Mouse (Mus musculus) midbrain, embryonic 14.5 days (tissue): ENCODE data around the gene Slc6a15. TPM values are rescaled to one million over a fixed set of nuclear protein-coding genes. Genes with fewer than 3 reads are reported as not detected.

Experiments
- ATAC-seq: fragments of 200-750 bp; cut with Nextera tagmentation; 2 replicates; pipeline ENCODE4 v1.8.0; 2017; ENCODE audit warnings: moderate number of reproducible peaks, moderate library complexity; ENCODE audit not compliant: low FRiP score, low TSS enrichment
- DNase-seq: peaks from one replicate; pipeline ENCODE4 v3.0.0-alpha.2; 2015
- H3K27ac ChIP-seq: fragments of 300-500 bp; sonication (generic); replicated peaks from 2 replicates; pipeline ENCODE4 v1.5.1; 2014; ENCODE audit warnings: mild to moderate bottlenecking, low read depth, low read length, moderate library complexity
- H3K27me3 ChIP-seq: fragments of 300-500 bp; sonication (generic); 2 replicates; pipeline ENCODE4 v1.6.1; 2014; ENCODE audit warnings: low read length, control low read depth, mixed read lengths; ENCODE audit not compliant: control insufficient read depth, insufficient read depth
- H3K36me3 ChIP-seq: fragments of 300-500 bp; sonication (generic); 2 replicates; pipeline ENCODE4 v1.6.1; 2014; ENCODE audit warnings: low read length, control low read depth; ENCODE audit not compliant: control insufficient read depth, insufficient read depth
- H3K4me1 ChIP-seq: fragments of 300-500 bp; sonication (generic); 2 replicates; pipeline ENCODE4 v1.6.1; 2014; ENCODE audit warnings: mild to moderate bottlenecking, antibody characterized with exemption, low read length, control low read depth; ENCODE audit not compliant: control insufficient read depth, insufficient read depth
- H3K4me2 ChIP-seq: fragments of 300-500 bp; sonication (generic); 2 replicates; pipeline ENCODE4 v1.6.1; 2014; ENCODE audit warnings: mild to moderate bottlenecking, low read length, moderate library complexity
- H3K4me3 ChIP-seq: fragments of 300-500 bp; sonication (generic); replicated peaks from 2 replicates; pipeline ENCODE4 v1.5.1; 2014; ENCODE audit warnings: low read depth, low read length
- H3K9ac ChIP-seq: fragments of 300-500 bp; sonication (generic); replicated peaks from 2 replicates; pipeline ENCODE4 v1.6.1; 2014; ENCODE audit warnings: mild to moderate bottlenecking, low read length, moderate library complexity
- H3K9me3 ChIP-seq: fragments of 300-500 bp; sonication (generic); 2 replicates; pipeline ENCODE4 v1.6.1; 2016; ENCODE audit warnings: low read length, control low read depth, mixed read lengths; ENCODE audit not compliant: control insufficient read depth
- WGBS: fragments of 180-500 bp; shearing (Covaris S2); extraction: QIAGEN DNeasy Blood & Tissue Kit; methylation state at CpG from one replicate; pipeline ENCODE4 v1.1.7; 2014; 5-methylcytosine and 5-hydroxymethylcytosine counted together
- polyA plus RNA-seq: library from polyadenylated mRNA; unstranded; fragments of >200 nt; fragmentation: Nextera tagmentation; extraction: Ambion mirVana; gene quantifications from 2 replicates; pipeline ENCODE4 v1.2.1, GENCODE M21; 2014

Slc6a15 gene
- polyA plus RNA-seq, 1 experiment from 2014 or later: 43.0 TPM

GRCm38 (mm10) chr10:103402171-103402570 is 34.6 kb downstream of the Slc6a15 start:
- ATAC-seq (0 out of 2 replicates have a peak, but pooled peaks have one; percentile 46), DNase-seq (peak; percentile 87)
- Histone ChIP-seq H3K4me1 (no peaks in the 10 kb centered on the region), H3K9me3 (no peaks in the 10 kb centered on the region), H3K4me3 (no peak overlapping the region), H3K4me2 (no peak overlapping the region), H3K27me3 (no peaks in the 10 kb centered on the region), H3K9ac (no peak overlapping the region), H3K36me3 (no peaks in the 10 kb centered on the region), H3K27ac (no peak overlapping the region)
- 18% methylated on average over 4 of the region's 4 CpGs for WGBS

- Histone ChIP-seq H3K27me3 (no peaks in the 10 kb centered on the region), H3K9ac (no peak overlapping the region), H3K4me3 (no peak overlapping the region), H3K36me3 (no peaks in the 10 kb centered on the region), H3K27ac (no peak overlapping the region), H3K9me3 (no peaks in the 10 kb centered on the region), H3K4me1 (no peaks in the 10 kb centered on the region), H3K4me2 (no peak overlapping the region)
- ATAC-seq (no peak), DNase-seq (peak; percentile 52)
- WGBS: 78% methylated on average over 1 of the region's 1 CpGs
Measured at GRCm38 (mm10) chr10:103427717-103428116, 60.1 kb downstream of the Slc6a15 start.

- Histone ChIP-seq H3K4me1 (no peaks in the 10 kb centered on the region), H3K4me3 (no peak overlapping the region), H3K9me3 (no peaks in the 10 kb centered on the region), H3K27me3 (no peaks in the 10 kb centered on the region), H3K4me2 (no peak overlapping the region), H3K36me3 (no peaks in the 10 kb centered on the region), H3K9ac (no peak overlapping the region), H3K27ac (no peak overlapping the region)
- ATAC-seq (peak; percentile 16), DNase-seq (no peak)
- WGBS: 86% methylated on average over 2 of the region's 2 CpGs
Measured at GRCm38 (mm10) chr10:103442588-103442987, 75.0 kb downstream of the Slc6a15 start.

GRCm38 (mm10) chr10:103443070-103443469 is 75.5 kb downstream of the Slc6a15 start:
- Histone ChIP-seq H3K9me3 (no peaks in the 10 kb centered on the region), H3K36me3 (no peaks in the 10 kb centered on the region), H3K4me3 (no peak overlapping the region), H3K27ac (no peak overlapping the region), H3K27me3 (no peaks in the 10 kb centered on the region), H3K4me2 (no peak overlapping the region), H3K4me1 (no peaks in the 10 kb centered on the region), H3K9ac (no peak overlapping the region)
- WGBS: 45% methylated on average over 3 of the region's 3 CpGs
- DNase-seq (peak; percentile 96), ATAC-seq (peak; percentile 82)

GRCm38 (mm10) chr10:103448340-103448739 is 80.8 kb downstream of the Slc6a15 start:
- DNase-seq: no peak

GRCm38 (mm10) chr10:103457896-103458295 is 90.3 kb downstream of the Slc6a15 start:
- DNase-seq (peak; percentile 20), ATAC-seq (no peak)
- Histone ChIP-seq H3K4me1 (no peaks in the 10 kb centered on the region), H3K4me3 (no peak overlapping the region), H3K36me3 (no peaks in the 10 kb centered on the region), H3K27me3 (no peaks in the 10 kb centered on the region), H3K9ac (no peak overlapping the region), H3K4me2 (no peak overlapping the region), H3K9me3 (no peaks in the 10 kb centered on the region), H3K27ac (no peak overlapping the region)
- 51% methylated on average over 1 of the region's 1 CpGs for WGBS

More at GRCm38 (mm10) chr10:103448340-103448739, 80.8 kb downstream of the Slc6a15 start:
- H3K4me3 ChIP-seq: no peak overlapping the region
- H3K9ac ChIP-seq: no peak overlapping the region
- no peak for ATAC-seq
- H3K9me3 ChIP-seq: no peaks in the 10 kb centered on the region
- H3K27ac ChIP-seq: no peak overlapping the region
- no peaks in the 10 kb centered on the region for H3K4me1 ChIP-seq
- H3K4me2 ChIP-seq: no peak overlapping the region
- H3K27me3 ChIP-seq: no peaks in the 10 kb centered on the region
- 32% methylated on average over 2 of the region's 2 CpGs for WGBS
- no peaks in the 10 kb centered on the region for H3K36me3 ChIP-seq

Other genes starting within 250 kb of the Slc6a15 start
- 2.3 and 3.1 TPM in 2 replicates for gene Lrriq1, start 131.5 kb upstream of the Slc6a15 start, polyA plus RNA-seq